In genomic region chr14:76014331-76014730, GRCm38 (mm10) we compare ENCODE assay signal across 33 mouse cellular contexts. TPM values are rescaled to one million over a fixed set of nuclear protein-coding genes. Genes with fewer than 3 reads are reported as not detected.
"Had no signal": no experiment of that assay in that cellular context is flagged by ENCODE, and none has a peak within 500 bp of the region (broad histone marks: within the 10 kb centered on the region; RNA-seq: fewer than 3 reads in every experiment).

No protein-coding gene starts in this region.

- H3K9ac ChIP-seq: embryonic facial prominence, embryonic 12.5 days; embryonic facial prominence, embryonic 13.5 days; embryonic facial prominence, embryonic 15.5 days; forebrain, embryonic 12.5 days; forebrain, embryonic 15.5 days; heart, embryonic 12.5 days; heart, embryonic 13.5 days had no signal

- H3K4me3 ChIP-seq: embryonic facial prominence, embryonic 10.5 days; embryonic facial prominence, embryonic 12.5 days; embryonic facial prominence, embryonic 13.5 days; embryonic facial prominence, embryonic 15.5 days; erythroblast, embryonic 14.5 days; forebrain, embryonic 10.5 days; forebrain, embryonic 12.5 days; forebrain, embryonic 15.5 days; gastrocnemius, adult 2 months; heart, adult 2 months; heart, embryonic 10.5 days; heart, embryonic 12.5 days; heart, embryonic 13.5 days had no signal

- H3K36me3 ChIP-seq: embryonic facial prominence, embryonic 10.5 days; embryonic facial prominence, embryonic 12.5 days; embryonic facial prominence, embryonic 13.5 days; embryonic facial prominence, embryonic 15.5 days; forebrain, embryonic 10.5 days; forebrain, embryonic 12.5 days; forebrain, embryonic 15.5 days; heart, embryonic 10.5 days; heart, embryonic 12.5 days; heart, embryonic 13.5 days had no signal

- ATAC-seq: forebrain, embryonic 15.5 days had no signal

- DNase-seq: cerebellum, adult 2 months; cerebellum, adult 8-10 months; cerebellum, adult 9-10 months; cerebellum, adult 9-11 months; cerebellum, postnatal 10 days; cerebellum, postnatal 14 days; cerebellum, postnatal 25 days; cerebellum, postnatal 36 days; embryo, embryonic 11 days; gastrocnemius, adult 2 months; gastrocnemius, postnatal 10 days; gastrocnemius, postnatal 14 days; gastrocnemius, postnatal 25 days; gastrocnemius, postnatal 36 days; heart, adult 18-20 months; heart, adult 2 months had no signal

- H3K27me3 ChIP-seq: embryonic facial prominence, embryonic 12.5 days; embryonic facial prominence, embryonic 13.5 days; embryonic facial prominence, embryonic 15.5 days; forebrain, embryonic 15.5 days; heart, embryonic 12.5 days; heart, embryonic 13.5 days had no signal

- H3K27ac ChIP-seq: embryonic facial prominence, embryonic 10.5 days; embryonic facial prominence, embryonic 12.5 days; embryonic facial prominence, embryonic 13.5 days; embryonic facial prominence, embryonic 15.5 days; forebrain, embryonic 10.5 days; forebrain, embryonic 12.5 days; forebrain, embryonic 15.5 days; gastrocnemius, adult 2 months; heart, adult 2 months; heart, embryonic 10.5 days; heart, embryonic 13.5 days had no signal

- H3K9me3 ChIP-seq: embryonic facial prominence, embryonic 10.5 days; embryonic facial prominence, embryonic 12.5 days; embryonic facial prominence, embryonic 15.5 days; forebrain, embryonic 10.5 days; forebrain, embryonic 12.5 days; forebrain, embryonic 15.5 days; heart, embryonic 10.5 days; heart, embryonic 12.5 days had no signal

- H3K4me2 ChIP-seq: embryonic facial prominence, embryonic 12.5 days; embryonic facial prominence, embryonic 13.5 days; embryonic facial prominence, embryonic 15.5 days; forebrain, embryonic 12.5 days; forebrain, embryonic 15.5 days; heart, embryonic 12.5 days; heart, embryonic 13.5 days had no signal

RNA-seq across cellular contexts. Expression of gene Kctd4, which starts 59.5 kb away (rescaled TPM):
- total RNA-seq: common myeloid progenitor, adult 5-6 weeks; gastrocnemius, adult 18-20 months; gastrocnemius, adult 2 months; gastrocnemius, adult 8-10 months; gastrocnemius, postnatal 14 days; gastrocnemius, postnatal 25 days; gastrocnemius, postnatal 36 days; granulocyte monocyte progenitor cell, adult 5-6 weeks; heart, adult 18-20 months; heart, adult 2 months; heart, adult 8-10 months had no signal
- polyA plus RNA-seq: erythroblast, embryonic 14.5 days; gonadal fat pad, adult 2 months; heart, adult 2 months had no signal
